Mouse (Mus musculus) gastrocnemius, postnatal 10 days (tissue): ENCODE data around the gene Psip1. TPM values are rescaled to one million over a fixed set of nuclear protein-coding genes. Genes with fewer than 3 reads are reported as not detected.
"Not testable (repeated sequence)": the region's sequence is repeated elsewhere in the genome, so short reads cannot be mapped to it uniquely, and the experiment has no call there.

Experiments used
- DNase-seq: peaks from one replicate; pipeline ENCODE4 v3.0.0; 2021; ENCODE audit warnings: mixed read lengths
- long read RNA-seq, 2 experiments: library from polyadenylated mRNA; stranded (forward); transcript quantifications; one replicate each; pipeline ENCODE4 v2.0.0; 2021
- total RNA-seq, 2 experiments: library from RNA; stranded (reverse); gene quantifications; 2 replicates each; pipeline ENCODE4 v1.2.3; 2021

Psip1 gene
- total RNA-seq, result 10 to 100 TPM; 31.8 to 37.5 TPM
- long read RNA-seq, experiment 1, transcript Psip1-202 (11 exons, 1,973 nt), result minor isoform, 7 of 52 reads
- long read RNA-seq, experiment 1, transcript Psip1-203 (11 exons, 1,898 nt), result minor isoform, 7 of 52 reads
- long read RNA-seq, experiment 1, transcript Psip1-201 (16 exons, 3,251 nt), result major isoform, 29 of 52 reads
- long read RNA-seq, experiment 1, partial matches to known transcripts, result 2 of 52 reads
- long read RNA-seq, experiment 1, other reads (novel, unspliced or antisense), result 7 of 52 reads
- long read RNA-seq, experiment 2, transcript Psip1-202 (11 exons, 1,973 nt), result minor isoform, 8 of 43 reads
- long read RNA-seq, experiment 2, transcript Psip1-203 (11 exons, 1,898 nt), result minor isoform, 8 of 43 reads
- long read RNA-seq, experiment 2, transcript Psip1-201 (16 exons, 3,251 nt), result major isoform, 17 of 43 reads
- long read RNA-seq, experiment 2, partial matches to known transcripts, result 7 of 43 reads
- long read RNA-seq, experiment 2, other reads (novel, unspliced or antisense), result 3 of 43 reads

GRCm38 (mm10) chr4:83486117-83486901 is at the start of gene Psip1:
TSS of gene Psip1 (minus strand) at chr4:83486459.
- DNase-seq, result peak; percentile 90

GRCm38 (mm10) chr4:83534024-83534423 is 47.8 kb upstream of the Psip1 start:
- no peak for DNase-seq

DNA sequence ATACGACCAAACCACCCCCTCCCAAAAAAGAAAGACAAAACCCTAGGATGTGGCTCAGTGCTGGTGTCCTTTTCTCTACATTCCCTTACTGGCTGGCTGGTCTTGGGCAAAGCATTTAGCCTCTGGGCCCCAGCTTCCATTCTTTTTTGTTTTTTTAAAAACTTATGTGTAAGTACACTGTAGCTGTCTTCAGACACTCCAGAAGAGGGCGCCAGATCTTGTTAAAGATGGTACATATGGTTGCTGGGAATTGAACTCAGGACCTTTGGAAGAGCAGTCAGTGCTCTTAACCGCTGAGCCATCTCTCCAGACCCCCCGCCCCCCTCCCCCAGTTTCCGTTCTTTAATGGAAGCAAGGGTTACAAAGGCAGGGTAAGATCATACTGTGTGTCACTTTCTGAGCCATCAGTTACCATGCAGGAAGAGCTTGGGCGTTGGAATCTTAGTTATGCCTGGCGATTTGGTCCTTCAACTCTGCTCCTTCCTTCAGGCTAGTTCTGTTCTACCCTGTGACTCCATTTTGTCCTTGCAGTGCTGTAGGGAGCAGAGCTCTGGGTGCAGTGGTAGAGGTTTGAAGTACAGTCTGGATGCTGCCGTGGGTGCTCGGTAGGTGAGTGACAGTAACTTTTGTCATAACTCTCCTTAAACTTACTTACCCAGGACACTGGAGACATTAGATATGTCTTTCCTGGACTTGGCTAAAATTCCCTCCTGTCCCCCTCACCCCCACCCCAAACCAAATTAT is 47.1 kb upstream of the Psip1 start:
- no peak for DNase-seq

GRCm38 (mm10) chr4:83530060-83530459 is 43.8 kb upstream of the Psip1 start:
- not testable (repeated sequence) for DNase-seq

DNA sequence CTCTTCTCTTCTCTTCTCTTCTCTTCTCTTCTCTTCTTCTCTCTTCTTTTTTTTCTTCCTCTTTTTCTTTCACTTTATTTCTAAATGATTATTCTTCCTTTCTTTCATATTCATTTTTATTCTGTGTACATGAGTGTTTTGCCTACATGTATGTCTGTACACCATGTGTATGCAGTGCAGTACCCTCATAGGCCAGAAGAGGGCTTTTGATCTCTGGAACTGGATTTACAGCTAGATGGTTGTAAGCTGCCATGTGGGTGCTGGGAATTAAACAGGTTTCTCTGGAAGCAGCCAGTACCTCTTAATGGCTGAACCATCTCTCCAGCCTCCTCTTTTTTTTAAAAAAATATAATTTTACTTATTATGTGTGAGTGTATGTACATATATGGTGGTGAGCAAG is 41.7 kb upstream of the Psip1 start:
- DNase-seq, result no peak

DNA sequence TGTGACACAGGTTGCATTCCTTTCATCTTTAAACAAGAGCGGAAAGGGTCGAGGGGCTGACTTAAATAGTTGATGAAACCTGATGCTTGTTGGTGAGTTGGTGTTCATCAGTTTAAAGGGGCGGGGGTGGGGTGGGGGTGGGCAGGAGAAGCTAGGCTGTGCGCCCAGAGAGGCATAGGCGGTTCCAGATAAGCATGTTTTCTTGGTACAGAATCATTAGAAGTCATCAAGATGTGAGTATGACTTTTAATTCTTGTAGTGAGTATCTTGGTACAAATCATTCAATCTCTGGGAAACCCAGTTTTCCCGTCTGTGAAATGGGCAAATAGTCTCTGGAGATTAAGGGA is 40.7 kb upstream of the Psip1 start:
- no peak for DNase-seq

DNA sequence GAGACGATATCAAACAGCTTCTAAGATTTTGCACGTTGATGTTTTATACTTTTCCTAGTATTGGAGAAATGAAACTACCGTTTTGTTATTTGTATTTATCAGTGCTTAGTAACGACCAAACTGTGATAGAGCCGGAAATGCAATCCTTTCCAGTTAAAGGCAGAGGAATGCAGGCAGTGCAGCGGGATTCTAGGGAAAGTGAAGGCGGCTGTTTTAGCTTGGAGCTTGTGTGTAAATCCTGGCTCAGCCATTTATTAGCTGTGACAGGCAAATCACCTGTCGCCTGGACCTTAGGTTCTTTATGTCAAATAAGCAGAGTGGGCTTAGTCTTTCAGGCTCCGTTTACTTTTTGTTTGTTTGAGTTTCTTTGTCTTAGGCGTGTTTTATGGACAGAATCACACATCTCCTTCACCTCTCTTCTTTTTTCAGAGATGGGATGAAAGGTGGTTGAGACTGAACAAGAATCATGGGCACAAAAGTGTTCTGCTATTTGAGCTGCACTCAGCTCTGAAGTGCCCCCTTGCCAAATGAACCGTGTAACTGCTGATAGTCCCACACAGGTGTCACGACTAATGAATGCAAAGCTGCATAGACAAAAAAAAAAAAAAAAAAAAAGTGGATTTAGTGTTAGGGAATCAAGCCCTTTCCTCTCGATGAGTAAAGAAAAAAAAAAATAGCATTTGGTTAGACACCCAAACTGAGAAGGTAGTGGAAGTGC is 40.2 kb upstream of the Psip1 start:
- DNase-seq, result no peak

GRCm38 (mm10) chr4:83525690-83526055 is 39.4 kb upstream of the Psip1 start:
- no peak for DNase-seq

DNA sequence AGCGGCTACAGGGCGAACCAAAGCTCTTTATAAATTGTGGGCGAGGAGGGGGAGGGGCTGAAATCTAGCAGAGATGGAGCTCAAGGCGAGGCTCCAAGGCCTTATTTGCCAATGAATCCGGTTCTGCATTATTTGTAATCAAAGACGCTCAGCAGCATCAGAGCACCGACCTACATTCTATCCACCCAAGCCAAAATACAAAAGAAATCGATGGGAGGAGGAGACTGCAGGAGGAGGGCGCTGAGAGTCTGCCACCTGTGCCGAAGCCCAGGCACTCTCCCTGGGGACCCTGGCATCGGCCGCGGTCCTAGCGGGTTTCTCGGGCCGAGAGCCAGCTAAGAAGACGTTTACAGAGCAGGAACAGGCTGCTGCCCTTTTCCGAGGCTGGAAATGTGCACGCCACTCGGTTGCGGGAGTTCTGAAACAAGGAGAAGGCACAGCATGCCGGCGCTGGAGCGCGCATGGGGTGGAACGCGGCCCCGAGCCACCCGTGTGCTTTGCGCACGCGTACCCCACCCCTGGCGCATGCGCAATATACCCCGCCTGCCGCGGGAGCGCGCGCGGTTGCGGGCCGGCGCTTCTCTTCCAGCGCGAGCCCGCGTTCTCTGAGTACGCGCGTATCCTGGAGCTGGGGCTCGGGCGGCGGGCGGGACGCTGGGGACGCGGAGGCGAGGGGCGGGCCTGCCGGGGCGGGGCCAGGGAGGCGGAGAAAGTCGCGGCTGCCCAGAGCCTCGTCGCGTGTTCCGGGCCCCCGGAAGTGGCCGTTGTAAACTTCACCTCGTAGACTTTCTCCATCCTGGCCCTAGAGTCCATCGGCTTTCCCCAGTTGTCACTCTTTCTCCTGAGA is 38.8 kb upstream of the Psip1 start, which contains the start of gene Ccdc171:
TSS of gene Ccdc171 (plus strand) at position 703 of the 847 bp plus-strand sequence.
- peak; percentile 95 for DNase-seq

DNA sequence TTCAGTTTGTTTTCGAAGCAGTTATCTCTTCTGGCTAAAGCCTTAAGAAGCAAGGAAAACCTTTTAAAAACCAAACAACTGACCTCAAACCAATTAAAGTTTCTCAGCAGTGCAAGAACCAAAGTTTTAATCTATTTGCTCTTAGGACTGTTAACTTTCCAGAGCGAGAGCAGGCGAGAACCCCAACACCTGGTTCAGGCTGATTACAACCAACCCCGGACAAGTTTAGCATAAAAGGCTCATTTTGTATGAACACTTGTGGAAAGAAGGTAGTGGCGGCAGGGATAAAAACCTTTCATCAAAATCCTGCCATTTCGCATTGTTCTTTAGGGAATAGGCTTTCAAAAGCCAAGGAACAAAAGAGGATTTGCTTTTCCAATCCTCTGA is 38.2 kb upstream of the Psip1 start:
- DNase-seq, result no peak

DNA sequence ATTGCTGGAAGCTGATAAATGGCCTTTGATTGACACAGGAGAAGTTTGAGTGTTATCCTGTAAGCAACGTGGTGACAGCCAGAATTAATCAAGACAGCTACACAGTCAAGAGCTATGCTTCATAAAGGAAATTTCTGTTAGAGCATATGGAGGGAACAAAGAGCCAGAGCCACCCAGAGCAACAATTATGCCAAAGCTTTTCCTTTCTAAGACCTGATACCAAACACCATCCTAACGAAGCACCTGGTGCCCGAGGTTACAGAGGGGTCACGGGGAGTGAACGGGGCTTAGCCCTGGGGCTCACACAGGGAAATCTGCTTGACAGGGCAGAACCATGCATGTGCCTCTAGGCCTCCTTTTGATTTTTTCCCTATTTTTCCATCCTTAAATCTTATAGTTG is 35.8 kb upstream of the Psip1 start:
- DNase-seq, result no peak

GRCm38 (mm10) chr4:83520308-83520707 is 34.0 kb upstream of the Psip1 start:
- no peak for DNase-seq

DNA sequence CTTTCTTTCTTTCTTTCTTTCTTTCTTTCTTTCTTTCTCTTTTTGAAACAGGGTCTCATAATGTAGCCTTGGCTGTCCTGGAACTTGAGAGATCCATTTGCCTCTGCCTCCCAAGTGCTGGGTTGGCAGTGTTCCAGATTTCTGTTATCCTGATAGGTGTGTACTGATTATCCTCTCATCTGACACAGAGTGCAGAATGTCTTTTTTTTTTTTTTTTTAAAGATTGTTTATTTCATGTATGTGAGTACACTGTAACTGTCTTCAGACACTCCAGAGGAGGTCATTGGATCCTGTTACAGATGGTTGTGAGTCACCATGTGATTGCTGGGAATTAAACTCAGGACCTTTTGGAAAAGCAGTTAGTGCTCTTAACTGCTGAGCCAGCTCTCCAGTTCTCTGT is 33.5 kb upstream of the Psip1 start:
- no peak for DNase-seq

- no peak for DNase-seq
These were observed 32.9 kb upstream of the Psip1 start for GRCm38 (mm10) chr4:83519148-83519547.

GRCm38 (mm10) chr4:83516144-83516543 is 29.9 kb upstream of the Psip1 start:
- not testable (repeated sequence) for DNase-seq

- no peak for DNase-seq
These were observed 28.9 kb upstream of the Psip1 start for GRCm38 (mm10) chr4:83514976-83515669.

GRCm38 (mm10) chr4:83514183-83514582 is 27.9 kb upstream of the Psip1 start:
- DNase-seq, result no peak

DNA sequence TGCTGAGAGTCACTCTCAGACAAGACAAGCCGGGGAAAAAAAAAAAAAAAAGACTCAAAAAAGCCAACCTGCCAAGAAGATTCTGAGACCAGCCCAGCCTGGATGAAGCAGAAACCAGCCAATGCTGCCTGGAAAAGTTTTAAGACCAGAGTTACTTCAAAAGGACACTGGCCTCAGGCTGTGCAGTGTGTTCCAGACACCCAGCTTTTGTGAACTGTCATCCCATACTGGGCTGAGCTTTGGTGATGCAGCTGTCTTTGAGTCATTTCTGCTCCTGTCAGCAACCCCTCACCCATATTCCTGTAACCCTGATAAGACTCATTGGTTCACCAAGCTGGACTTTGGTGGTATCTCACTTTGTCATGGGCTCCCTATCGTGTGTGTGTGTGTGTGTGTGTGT is 26.4 kb upstream of the Psip1 start:
- DNase-seq, result no peak

DNA sequence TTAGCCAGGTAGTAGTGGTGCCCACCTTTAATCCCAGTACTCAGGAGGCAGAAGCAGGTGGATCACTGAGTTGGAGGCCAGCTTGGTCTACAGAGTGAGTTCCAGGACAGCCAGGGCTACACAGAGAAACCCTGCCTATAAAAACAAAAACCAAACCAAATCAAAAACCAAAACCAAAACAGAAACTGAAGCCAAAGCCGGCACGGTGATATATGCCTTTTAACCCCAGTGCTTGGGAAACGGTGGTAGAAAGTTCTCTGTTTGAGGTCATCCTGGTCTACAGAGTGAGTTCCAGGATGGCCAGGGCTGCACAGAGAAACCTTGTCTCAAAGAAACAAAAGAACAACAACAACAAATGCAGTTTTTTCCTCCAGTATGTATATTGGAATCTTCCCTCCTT is 26.0 kb upstream of the Psip1 start:
- DNase-seq, result no peak

DNA sequence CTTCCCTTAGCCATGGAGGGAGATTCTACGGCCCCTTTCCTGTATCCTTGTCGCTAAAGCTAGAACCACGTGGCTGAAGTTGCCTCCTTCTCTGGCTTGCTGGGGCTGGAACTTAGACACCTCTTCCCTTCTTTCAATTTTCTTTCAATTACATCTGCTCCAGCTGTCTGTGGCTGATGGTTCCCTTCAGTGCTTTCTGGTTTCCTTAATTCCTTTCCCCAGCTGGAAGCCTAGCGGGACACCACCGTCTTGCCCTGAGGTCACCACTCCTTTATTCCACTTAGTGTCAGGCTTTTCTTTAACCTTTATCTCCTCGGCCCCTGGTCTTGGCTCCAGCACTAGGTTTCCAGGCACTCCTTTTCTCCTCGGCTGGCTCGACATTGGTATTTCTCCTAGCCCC is 24.8 kb upstream of the Psip1 start:
- no peak for DNase-seq
